Mouse (Mus musculus): ENCODE measurements around the gene Dnah17. TPM values are rescaled to one million over a fixed set of nuclear protein-coding genes. Genes with fewer than 3 reads are reported as not detected.

The Dnah17 gene
- total RNA-seq, 2 experiments from 2014 or later: 0.05 to 0.36 TPM

GRCm38 (mm10) chr11:118031134-118031533, 99.3 kb downstream of the Dnah17 start:
- DNase-seq (ENCODE audit: low spot score in 2 of 2): no peak

- no peak for DNase-seq (ENCODE audit: low spot score in 2 of 2)
These were observed 101.3 kb downstream of the Dnah17 start for GRCm38 (mm10) chr11:118029170-118029569.

GRCm38 (mm10) chr11:118024111-118024510, 106.3 kb downstream of the Dnah17 start:
- no peak for DNase-seq (ENCODE audit: low spot score in 2 of 2)

- no peak for DNase-seq (ENCODE audit: low spot score in 2 of 2)
These were observed 107.0 kb downstream of the Dnah17 start for GRCm38 (mm10) chr11:118023475-118023874.

- peak; percentile 74 to 81 for DNase-seq (ENCODE audit: low spot score in 2 of 2)
These were observed 108.6 kb downstream of the Dnah17 start for GRCm38 (mm10) chr11:118021806-118022205.

- no peak for DNase-seq (ENCODE audit: low spot score in 2 of 2)
These were observed 112.1 kb downstream of the Dnah17 start for GRCm38 (mm10) chr11:118018328-118018727.

- DNase-seq (ENCODE audit: low spot score in 2 of 2): no peak
These were observed 114.9 kb downstream of the Dnah17 start for GRCm38 (mm10) chr11:118015381-118016145.

GRCm38 (mm10) chr11:118014391-118014995, 115.9 kb downstream of the Dnah17 start:
- no peak for DNase-seq (ENCODE audit: low spot score in 2 of 2)

- no peak for DNase-seq (ENCODE audit: low spot score in 2 of 2)
These were observed 117.1 kb downstream of the Dnah17 start for GRCm38 (mm10) chr11:118013339-118013738.

GRCm38 (mm10) chr11:118012595-118012994, 117.8 kb downstream of the Dnah17 start:
- DNase-seq (ENCODE audit: low spot score in 2 of 2): no peak

GRCm38 (mm10) chr11:118009865-118010571, 120.4 kb downstream of the Dnah17 start:
- no peak for DNase-seq (ENCODE audit: low spot score in 2 of 2)

- DNase-seq (ENCODE audit: low spot score in 2 of 2): no peak
These were observed 121.6 kb downstream of the Dnah17 start for GRCm38 (mm10) chr11:118008843-118009242.

GRCm38 (mm10) chr11:118008144-118008805, 122.2 kb downstream of the Dnah17 start:
- DNase-seq (ENCODE audit: low spot score in 2 of 2): no peak

GRCm38 (mm10) chr11:118007460-118008143, 122.8 kb downstream of the Dnah17 start:
- no peak for DNase-seq (ENCODE audit: low spot score in 2 of 2)

GRCm38 (mm10) chr11:118004217-118004616, 126.2 kb downstream of the Dnah17 start:
- DNase-seq (ENCODE audit: low spot score in 2 of 2): no peak

- DNase-seq (ENCODE audit: low spot score in 2 of 2): no peak
These were observed 126.7 kb downstream of the Dnah17 start for GRCm38 (mm10) chr11:118003718-118004117.

GRCm38 (mm10) chr11:118003176-118003575, 127.3 kb downstream of the Dnah17 start:
- no peak for DNase-seq (ENCODE audit: low spot score in 2 of 2)

GRCm38 (mm10) chr11:118000565-118001215, 129.7 kb downstream of the Dnah17 start:
- no peak for DNase-seq (ENCODE audit: low spot score in 2 of 2)

- DNase-seq (ENCODE audit: low spot score in 2 of 2): no peak
These were observed 130.4 kb downstream of the Dnah17 start for GRCm38 (mm10) chr11:118000083-118000482.

GRCm38 (mm10) chr11:117999260-117999934, 131.0 kb downstream of the Dnah17 start:
- DNase-seq (ENCODE audit: low spot score in 2 of 2): no peak
